Mouse (Mus musculus) cerebellum, postnatal 10 days (tissue): ENCODE measurements at regions not wholly inside any gene's neighbourhood (a gene's known extent, or its start where the extent isn't known, plus 50 kb on each side); places are given as distances from the start of the nearest gene placed in this dataset.

Experiments used
- DNase-seq, 2 experiments: peaks; one replicate each; pipeline ENCODE4 v3.0.0; 2021; ENCODE audit warnings: mixed read lengths in 2 of 2

DNA sequence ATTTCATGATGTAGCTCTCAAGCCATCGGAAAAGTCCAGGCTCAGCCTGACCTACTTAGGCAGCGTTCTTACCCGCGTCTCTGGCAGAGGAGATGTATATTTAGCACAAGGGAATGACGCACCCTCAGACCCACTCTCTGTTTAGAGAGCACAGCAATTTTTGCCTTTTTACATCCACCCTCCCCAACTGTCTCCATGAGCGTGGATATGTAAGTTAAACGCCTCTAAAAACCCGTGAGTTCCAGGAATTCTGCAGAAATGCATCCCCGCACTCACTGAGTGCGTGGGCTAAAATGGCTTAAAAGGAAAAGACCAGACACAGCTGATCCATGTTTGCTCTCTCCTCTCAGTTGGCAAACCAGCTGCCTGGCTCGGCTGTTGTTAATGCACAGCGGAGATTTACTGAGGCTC is 267.8 kb upstream of the Arid1b start:
- no peak for DNase-seq

DNA sequence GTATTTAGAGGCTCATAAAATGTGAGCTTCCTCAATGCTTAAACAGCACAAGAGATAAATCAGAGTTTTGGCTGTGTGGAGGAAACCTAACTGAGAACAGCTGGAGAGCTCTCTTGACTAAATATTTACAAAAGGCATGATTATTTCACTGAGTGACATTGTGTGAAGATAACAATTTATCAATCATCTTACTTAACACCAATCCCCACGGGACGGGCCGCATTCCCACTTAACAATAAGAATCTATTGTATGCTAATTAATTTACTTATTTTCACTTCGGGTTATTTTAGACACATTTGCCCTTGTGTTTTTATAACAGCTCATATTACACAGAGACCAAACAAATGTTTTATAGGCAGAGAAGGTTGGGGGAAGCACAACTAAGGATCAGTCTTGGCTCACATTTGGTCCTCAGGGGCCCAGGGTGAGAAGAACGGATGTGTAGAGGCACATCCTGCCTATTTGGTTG is 259.7 kb upstream of the Arid1b start:
- DNase-seq, result no peak

DNA sequence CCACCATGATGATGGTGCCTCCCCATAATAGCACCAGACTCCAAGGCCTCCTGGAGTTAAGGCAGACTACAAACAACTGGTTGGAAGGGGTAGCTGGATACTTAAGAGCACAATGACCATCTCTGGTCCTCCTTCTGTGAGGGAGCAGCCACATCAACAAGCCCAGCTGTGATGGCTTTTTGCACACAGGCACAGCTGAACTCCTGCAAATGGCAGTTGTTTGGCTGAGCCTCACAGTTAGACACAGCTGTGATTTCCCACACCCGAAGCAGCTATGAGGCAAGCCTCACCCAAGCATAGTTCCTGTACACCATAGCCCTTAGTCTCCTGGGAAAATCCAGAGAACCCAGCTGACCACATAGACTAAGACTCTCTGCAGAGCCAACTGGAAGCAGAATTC is 258.9 kb upstream of the Arid1b start:
- DNase-seq, result no peak

DNA sequence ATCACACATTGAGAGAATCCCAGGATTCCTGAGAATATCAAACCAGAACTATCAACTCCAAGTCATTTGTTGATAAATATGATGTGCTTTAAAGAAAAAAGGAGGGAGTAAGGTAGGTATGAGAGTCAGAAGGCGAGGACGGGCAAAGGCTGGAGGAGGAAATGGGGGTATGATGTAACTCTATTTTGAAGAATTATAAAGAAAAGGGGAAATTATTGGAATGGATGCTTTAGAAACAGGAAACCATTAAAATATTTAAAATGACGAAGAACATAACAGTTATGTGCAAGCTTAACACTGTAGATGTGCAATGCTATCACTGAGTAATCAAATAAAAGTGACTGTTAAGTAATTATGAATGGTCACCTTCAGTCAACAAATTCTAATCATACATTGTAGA is 257.4 kb upstream of the Arid1b start:
- DNase-seq, result no peak

DNA sequence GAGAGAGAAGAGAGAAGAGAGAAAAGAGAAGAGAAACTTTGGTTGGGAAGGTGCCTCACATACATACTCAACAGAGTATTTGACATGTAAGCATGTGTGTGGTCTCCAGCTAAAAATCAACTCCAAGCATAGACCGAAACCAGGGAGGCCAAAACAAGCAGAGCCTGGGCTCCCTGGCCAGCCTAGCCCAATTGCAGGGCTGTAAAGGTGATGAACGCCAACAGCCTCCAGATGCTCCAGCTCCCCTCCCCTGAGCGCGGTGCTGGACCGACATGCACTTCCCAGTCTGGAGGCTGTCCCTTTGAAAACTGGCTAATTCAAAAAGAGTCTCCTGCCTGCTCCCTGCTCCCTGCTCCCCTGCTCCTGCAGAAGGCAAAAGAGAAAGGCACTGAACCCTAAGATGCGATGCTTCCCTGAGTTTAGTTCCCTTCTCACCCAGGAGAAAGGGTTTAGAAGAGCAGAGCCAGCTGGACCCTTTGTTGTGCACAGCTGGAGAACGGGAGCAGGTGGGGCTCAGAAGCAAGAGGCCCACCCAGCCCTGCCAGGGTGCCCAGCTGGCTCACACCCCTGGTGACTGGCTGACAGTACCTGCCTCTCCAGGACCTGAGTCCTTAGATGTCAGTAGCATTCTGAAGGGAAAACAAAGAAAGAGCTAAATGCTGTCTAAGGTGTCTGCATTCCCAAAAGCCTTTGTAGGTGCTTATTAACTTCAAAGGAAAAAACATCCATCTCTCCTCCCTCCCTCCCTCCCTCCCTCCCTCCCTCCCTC is 255.2 kb upstream of the Arid1b start:
- peak; percentile 28 to 41 for DNase-seq

DNA sequence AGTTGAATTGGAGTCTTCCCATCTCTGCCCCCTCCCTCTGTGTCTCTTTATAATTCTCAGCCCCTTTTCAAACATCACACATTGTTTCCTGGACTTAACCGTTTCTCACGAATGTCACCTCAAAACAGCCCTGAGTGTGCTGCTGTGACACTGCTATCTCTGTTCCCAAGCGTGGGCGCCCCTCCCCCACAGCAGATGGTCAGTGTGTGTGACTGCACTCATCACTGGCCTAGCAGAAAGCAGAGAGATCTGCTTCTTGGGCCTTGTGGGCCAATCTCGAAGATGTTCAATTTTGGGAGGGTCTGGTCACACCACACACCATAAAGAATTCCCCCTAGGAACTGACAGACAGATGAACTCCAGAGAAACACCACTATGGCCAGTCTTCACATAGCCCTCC is 253.3 kb upstream of the Arid1b start:
- DNase-seq, result peak; percentile 96

DNA sequence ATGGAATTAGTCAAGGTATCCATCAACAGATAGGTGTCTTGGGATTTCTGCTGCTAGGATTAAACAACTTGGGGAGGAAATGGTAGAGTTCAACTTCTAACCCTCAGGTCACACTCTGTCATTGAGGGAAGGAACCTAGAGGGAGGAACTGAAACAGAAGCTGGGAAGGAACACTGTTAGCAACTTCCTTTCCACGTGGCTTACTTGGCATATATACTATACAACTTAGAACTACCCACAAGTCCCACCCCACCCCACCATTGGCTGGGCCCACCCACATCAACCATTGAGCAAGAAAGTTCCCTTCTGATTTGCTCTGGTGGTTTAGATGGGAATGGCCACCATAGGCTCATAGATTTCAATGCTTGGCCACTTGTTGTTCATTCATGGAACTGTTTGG is 251.8 kb upstream of the Arid1b start:
- no peak for DNase-seq

DNA sequence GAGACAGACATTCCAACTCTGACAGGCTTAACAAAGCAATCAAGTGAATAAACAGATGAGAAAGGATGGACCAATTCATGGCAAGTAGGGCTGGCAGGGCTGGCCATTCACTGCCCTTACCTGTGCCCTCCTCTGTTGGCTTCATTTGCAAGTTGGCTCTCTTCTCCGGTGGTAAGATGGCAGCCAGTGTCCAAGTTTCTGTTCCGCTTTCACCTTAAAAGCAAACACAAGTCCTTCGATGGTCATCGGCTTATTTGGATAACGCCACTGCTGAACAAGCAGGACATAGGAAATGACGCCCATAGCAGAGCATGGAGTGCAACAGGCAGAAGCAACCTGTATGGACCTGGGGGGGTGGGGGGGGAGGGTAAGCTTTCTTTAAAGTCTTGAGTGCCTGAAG is 231.2 kb upstream of the Arid1b start:
- DNase-seq, result no peak

DNA sequence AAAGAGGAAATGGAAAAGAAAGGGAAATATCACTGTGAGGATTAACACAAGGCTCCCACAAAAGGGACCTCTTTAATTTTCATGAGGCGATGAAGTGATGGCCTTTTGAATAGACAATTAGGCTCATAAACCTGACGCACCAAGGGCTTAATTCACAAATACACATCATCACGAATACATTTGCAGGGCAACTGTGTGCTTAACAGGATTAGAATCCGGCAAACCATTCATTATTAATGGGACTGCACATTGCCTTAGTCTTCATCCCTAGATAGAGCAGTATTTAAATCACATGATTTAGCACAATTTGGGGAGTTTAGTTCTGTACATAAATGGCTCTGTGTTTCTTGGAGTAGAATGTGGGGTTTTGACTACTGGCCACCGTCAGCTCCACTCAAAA is 228.4 kb upstream of the Arid1b start:
- no peak for DNase-seq

DNA sequence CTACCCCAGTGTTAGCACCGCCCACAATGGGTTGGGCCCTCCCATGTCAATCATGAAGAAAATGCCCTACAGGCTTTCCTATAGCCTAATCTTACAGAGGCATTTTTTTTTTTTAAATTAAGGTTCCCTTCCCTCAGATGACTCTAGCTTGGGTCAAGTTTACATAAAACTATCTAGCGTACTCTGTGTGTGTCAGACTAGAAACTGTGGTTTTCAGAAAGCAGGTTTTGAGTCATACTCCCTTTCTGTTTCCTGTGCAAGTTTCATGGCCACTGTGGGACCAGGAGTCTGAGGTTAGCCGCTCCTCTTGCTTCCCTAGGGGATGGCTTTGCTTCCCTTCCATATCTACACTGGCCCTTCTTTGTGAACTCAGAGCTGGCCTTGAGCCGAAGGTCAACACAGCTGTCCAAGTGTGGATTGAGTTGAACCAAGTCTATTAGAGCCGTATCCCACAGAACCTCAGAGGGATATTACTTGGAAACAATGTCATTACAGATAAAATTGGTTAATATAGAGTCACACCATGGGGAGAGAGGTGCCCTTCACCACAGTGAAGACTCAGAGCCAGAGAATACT is 226.1 kb upstream of the Arid1b start:
- DNase-seq, result no peak

DNA sequence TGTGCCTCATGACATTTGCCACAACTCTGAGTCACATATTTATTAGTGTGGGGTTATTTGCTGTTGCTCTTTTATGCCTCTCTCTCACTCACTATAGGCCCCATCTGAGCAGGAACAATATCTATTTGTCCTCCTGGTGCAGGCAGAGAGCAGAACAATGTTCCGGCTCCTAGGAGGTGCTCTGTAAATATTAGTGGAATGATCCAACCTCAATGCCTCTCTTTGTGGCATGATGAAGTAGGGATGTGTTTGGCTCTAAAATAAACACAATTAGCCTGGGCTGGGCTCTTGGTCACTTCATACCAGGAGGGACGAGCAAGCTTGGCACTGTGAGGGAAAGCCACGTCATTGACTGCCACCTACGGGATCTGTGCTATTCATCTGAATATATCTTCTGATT is 224.8 kb upstream of the Arid1b start:
- no peak for DNase-seq

DNA sequence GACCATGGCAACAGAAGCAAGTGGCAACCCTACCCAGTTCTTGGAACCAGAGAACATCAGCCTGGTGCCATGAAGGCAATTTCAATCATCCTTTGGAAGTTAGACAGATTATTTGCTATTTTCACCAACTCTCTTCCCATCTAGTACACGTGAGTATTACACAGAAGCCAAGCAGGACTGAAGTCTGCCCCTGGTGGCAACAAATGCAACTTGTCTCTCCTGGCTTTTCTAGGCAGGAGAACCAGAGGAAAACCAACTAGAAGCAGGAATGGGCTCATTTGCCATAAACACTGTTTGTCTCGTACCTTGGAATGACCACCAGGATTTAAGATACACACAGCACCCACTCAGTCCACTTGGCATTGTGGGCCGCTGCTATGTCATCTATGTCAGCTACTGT is 224.1 kb upstream of the Arid1b start:
- peak; percentile 24 to 38 for DNase-seq

DNA sequence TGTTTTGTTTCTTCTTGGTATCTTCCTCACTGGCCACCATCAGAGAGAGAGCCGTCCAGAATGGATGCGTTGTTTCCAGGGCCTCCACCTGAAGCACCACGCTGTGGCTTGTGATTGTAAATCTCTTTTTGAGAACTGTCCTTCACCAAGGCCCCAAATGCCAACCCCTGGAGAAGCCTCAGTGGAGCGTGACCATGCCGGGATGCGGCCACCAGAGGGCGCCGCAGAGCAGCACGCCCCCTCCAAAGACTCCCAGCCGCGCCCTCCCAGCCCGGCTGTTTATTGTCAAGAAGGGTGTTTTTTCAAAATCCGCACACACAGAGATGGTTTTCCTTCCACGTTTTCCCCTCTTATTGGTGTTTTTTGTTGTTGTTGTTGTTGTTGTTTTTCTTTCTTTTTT is 216.0 kb upstream of the Arid1b start:
- DNase-seq, result peak; percentile 85 to 86

DNA sequence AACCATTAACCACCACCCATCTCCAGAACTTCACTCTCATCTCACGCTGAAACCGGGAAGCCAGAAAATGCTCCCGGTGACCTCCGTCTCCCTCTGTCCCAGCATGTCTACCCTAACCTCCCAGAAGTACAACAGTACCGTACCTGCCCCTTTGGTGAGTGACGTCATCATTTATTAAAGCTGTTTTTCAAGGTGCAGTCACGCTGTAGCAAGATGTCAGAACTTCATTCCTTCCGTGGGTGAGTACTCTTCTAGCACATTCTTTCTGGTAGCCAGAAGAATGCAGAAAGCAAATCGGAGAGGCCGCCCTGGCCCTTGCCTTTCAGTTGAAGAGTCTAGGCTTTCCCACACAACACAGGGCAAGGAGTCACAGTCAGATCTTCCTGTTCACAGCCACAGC is 215.1 kb upstream of the Arid1b start:
- DNase-seq, result no peak

DNA sequence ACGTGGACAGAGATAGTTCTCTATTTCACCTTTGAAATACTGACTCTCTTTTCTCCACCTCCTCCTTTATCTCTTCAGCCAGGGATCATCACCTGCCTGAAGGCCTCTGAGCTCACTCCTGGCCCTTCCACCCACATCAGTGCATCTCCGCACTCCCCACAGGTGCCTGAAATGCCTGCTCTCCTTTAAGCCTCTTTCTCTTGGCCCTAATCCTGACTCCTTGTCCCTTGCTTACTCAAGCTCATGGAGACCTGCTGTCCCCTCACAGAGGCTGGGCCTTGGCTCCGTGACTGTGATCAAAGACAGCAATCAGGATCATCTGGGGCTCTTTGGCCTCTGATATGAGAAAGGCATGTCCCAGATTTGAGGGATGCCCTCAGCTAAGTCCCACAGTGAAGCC is 212.5 kb upstream of the Arid1b start:
- peak; percentile 55 to 63 for DNase-seq

DNA sequence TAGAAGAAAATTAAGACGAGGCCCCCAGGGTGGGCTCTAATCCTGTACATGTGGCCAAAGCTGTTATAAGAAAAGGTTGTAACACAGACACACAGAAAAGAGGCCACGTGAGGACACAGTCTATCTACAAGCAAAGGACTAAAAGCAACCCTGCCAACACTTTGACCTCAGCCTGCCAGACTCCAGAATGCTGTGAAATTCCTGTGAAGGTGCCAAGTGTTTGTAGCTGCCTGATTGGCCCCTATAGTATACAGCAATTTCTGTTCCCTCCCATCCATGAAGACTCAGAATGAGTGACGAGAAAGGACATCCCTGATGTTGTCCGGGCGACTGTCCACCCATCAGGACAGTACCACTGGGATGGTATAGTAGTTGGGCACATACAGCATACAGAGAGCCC is 209.8 kb upstream of the Arid1b start:
- DNase-seq, result peak; percentile 57

DNA sequence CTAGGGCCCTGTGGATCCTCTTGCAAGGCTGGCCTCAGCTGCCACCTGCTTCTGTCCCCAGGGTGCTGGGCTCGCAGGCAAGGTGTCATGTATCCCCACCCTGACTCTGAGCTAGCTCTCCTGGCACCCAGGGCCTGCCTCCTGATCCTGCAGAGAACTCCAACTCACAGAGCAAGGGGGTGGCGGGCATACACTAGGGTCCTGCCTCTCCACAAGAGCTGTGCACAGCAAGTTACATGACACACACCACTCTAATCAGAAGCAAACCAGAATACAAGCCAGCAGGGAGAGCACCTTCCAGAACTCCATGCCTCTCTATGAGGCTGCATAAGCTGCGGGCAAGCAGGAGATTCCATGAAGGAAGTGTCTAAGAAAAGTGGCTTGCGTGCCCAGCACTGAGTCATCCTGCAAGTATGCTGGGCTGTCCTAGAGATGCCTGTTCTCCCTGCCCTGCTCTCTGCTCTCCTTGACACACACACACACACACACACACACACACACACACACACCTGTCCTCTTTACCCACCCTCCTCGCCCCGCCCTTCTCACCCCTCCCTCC is 208.8 kb upstream of the Arid1b start:
- no peak for DNase-seq

DNA sequence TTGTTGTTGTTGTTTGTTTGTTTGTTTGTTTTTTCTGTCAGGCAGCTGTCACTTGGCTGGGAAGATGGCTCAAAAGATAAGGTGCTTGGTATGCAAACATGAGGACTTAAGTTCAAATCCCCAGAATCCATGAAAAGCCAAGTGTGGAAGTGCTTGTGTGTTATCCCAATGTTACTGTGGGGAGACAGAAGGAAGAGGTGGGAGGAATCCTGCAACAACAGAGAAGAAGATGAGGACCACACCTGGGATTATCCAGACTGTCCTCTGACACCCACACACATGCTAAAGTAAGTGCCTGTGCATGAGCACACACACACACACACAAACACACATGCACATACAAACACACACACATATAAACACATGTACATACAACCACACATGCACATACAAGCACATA is 207.6 kb upstream of the Arid1b start:
- DNase-seq, result no peak

DNA sequence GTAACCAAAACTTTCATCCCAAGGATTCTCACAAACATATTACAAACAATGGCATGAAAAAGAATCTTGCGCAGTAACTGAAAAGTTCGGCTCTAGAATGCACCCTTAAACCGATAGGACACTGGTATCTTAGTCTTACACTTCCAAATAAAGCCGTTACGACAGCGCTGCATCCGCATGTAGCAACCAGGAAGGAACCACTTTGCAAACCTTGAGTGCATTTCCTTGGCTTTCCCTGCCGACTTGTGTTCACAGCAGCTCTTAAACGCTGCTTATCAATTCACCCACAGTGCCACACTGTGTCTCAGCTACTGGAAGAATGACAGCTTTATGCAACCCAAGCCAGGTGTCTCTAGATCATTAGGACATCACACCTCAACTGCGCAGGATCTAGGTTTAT is 202.3 kb upstream of the Arid1b start:
- DNase-seq, result no peak

DNA sequence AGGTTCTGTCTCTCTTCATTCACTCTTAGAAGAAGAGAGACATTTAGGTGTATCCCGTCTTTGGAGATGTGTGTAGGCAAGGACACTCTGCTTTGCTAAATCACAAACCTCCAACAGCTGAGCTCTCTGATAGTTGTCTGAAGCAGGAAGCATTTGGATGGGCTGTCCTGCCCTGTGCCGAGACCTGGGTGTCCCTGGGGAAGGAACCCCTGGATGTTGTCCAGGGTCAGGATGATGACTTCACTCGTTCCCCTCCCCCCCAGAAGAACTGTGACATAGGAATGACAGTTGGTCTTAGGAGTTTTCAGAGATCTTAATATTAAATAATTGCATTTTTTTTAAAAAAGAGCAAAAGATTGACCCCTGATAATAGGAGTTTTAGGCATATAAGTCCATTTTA is 197.9 kb upstream of the Arid1b start:
- no peak for DNase-seq

DNA sequence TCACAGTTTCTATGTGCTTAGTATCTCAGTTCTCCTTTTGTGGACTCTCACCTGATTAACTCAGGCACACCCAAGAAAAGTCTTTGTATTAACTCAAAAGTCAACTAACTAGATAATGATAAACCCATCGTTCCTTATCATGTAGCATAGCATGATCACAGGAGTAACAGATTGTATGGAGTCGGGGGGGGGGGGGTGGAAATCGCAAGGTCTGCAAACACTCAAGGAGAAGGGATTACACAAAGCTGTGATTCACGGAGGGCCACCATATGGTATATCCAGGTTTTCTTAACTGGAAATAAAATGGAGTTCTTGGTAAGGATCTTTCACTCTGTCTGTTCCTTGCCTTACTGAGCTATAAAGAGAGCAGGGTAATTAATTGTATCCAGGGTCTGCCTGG is 190.1 kb upstream of the Arid1b start:
- no peak for DNase-seq

DNA sequence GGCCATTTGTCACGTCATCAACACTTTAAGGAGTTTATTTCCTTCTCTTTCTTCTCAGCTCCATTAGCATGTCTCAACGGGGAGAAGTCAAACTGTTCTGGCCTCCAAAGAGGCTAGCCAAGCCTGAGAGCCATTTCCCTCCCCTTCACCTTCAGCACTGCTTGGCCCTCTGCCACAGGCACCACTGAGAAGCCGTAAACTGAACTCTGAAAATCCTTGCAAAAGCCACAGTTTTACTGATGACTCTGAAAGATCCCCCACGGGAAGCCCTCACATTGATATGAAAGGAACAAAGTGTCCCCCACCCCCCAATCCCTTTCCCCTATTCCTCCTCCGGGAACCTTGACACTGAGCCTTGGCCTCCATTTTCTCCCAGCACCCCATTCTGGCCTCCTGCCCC is 188.1 kb upstream of the Arid1b start:
- peak; percentile 37 to 56 for DNase-seq

DNA sequence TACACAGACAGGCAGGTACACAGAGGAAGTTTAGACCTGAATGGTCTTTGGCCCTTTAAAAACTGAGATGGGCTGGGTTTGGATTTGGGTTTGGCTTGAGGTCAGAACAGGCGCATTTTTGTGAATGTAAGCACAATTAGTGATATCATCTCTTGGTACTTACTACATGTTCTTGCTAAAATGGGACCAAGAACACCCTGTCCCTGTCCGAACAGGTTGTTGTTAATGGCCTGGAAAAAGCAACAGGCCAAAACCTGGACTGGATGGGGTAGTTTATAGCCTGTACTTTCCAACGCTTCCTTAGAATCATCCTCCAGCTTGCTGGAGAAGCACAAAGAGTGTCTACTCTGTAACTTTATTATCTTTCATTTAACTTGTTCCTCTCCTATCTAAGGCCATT is 185.2 kb upstream of the Arid1b start:
- no peak for DNase-seq

DNA sequence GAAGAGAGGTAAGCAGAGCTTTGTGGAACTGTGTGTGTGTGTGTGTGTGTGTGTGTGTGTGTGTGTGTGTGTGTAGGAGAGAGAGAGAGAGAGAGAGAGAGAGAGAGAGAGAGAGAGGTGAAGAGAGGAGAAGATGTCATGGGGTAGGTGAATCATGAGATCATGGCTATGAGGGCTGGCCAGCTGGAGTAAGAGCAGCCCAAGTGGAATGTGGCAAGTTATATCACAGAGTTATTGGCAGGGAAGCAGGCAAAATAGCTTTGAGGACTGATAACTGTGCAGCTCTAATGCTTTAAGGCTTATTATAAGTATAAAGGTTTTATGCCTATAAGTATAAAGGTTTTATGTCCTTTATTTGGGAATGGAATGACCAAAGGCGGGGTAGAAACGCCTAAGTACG is 180.9 kb upstream of the Arid1b start:
- no peak for DNase-seq

DNA sequence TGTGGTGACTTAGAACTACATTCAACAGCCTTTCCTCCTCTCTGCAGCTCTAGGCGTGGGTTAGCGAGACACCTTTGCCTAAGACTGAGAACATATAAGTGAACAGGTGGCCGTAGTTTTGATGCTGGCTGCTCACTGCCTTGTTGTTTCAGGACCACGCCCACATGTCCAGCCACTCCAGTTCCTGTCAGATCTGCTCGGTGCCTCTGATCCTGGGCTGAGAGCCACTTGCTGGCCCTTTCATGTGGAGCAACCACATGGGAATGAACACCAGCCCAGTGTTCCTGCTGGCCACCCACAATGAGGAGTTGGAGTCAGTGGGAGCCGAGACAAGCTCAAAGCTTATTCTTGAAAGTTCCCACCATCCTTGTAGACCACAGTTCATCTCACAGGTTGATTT is 180.5 kb upstream of the Arid1b start:
- DNase-seq, result no peak
